Mouse (Mus musculus) CH12.LX (cell line): ENCODE results near the gene Enpp1.

Experiments
- CTCF ChIP-seq, 2 experiments: IDR thresholded peaks in 1 of 2; conservative IDR thresholded peaks in 1 of 2; 2 replicates each; pipeline ENCODE4 v1.5.1; 2011 to 2012; ENCODE audit warnings: low read depth in 2 of 2, low read length in 2 of 2, improper control_type of control experiment in 1 of 2, inconsistent platforms in 1 of 2, mild to moderate bottlenecking in 1 of 2, moderate library complexity in 1 of 2
- ETS1 ChIP-seq: conservative IDR thresholded peaks from 2 replicates; pipeline ENCODE4 v1.6.1; 2012; ENCODE audit warnings: low read depth, mild to moderate bottlenecking, inconsistent platforms, low read length, improper control_type of control experiment, moderate library complexity
- KAT2A ChIP-seq: IDR thresholded peaks from 2 replicates; pipeline ENCODE4 v1.6.1; 2012; ENCODE audit warnings: low read length, improper control_type of control experiment, inconsistent platforms; ENCODE audit not compliant: insufficient replicate concordance
- POLR2A ChIP-seq: IDR thresholded peaks from 2 replicates; pipeline ENCODE4 v1.6.1; 2011; ENCODE audit warnings: low read depth, mild to moderate bottlenecking, improper control_type of control experiment, low read length
- POLR2AphosphoS2 ChIP-seq: IDR thresholded peaks from 2 replicates; pipeline ENCODE4 v1.6.1; 2011; ENCODE audit warnings: low read depth, low read length, improper control_type of control experiment
- SMC3 ChIP-seq: IDR thresholded peaks from 2 replicates; pipeline ENCODE4 v1.6.1; 2011; ENCODE audit warnings: low read depth, low read length, improper control_type of control experiment
- TCF12 ChIP-seq: IDR thresholded peaks from 2 replicates; pipeline ENCODE4 v1.6.1; 2014; ENCODE audit warnings: low read depth, mild to moderate bottlenecking, inconsistent platforms, low read length, improper control_type of control experiment

- TF ChIP-seq POLR2AphosphoS2, result no peak
- TF ChIP-seq ETS1, result no peak
- TF ChIP-seq CTCF (conservative IDR thresholded peaks at IDR 0.05 in 1 of 2, IDR thresholded peaks at IDR 0.05 in 1 of 2; ENCODE audit: low read depth in 2 of 2, low read length in 2 of 2), result no peak
- no peak for TF ChIP-seq POLR2A
- no peak for TF ChIP-seq KAT2A
- no peak for TF ChIP-seq TCF12
- TF ChIP-seq SMC3, result no peak
Observed at GRCm38 (mm10) chr10:24707745-24708144, 4.2 kb downstream of the Enpp1 start.
